Mouse (Mus musculus) cerebellum, adult (tissue): ENCODE results near the gene Gm14085.
A peak's percentile ranks its signal among the peaks of the same experiment; 100 is the strongest.

Experiments used
- ATAC-seq: cut with Nextera tagmentation; 2 replicates; pipeline ENCODE4 v1.9.2; 2017; ENCODE audit warnings: mild to moderate bottlenecking, moderate library complexity, mixed read lengths; ENCODE audit not compliant: insufficient number of reproducible peaks, low FRiP score, low TSS enrichment

Gene Gm14085

GRCm38 (mm10) chr2:122534671-122535070 is 49.9 kb downstream of the Gm14085 start:
- ATAC-seq: no peak

- ATAC-seq: no peak
These were observed 73.6 kb downstream of the Gm14085 start for GRCm38 (mm10) chr2:122558317-122558716.

DNA sequence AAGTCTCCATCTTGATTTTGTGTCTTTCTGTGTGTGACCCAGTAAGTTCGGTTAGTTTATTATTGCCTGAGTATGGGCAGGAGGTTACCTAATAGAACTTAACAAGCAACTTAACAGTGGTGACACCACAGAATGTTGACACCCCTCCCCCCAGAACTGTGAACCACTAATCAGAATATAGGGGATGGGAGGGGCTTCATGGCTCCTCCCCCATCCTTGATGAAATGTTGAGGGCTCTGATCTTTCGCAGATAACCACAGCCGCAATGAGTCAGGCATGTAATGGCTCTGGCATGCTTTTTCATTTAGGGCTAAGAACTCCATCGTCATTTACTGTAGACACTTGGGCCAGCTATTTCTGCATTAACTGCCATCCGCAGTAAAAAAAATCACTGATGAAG is 76.5 kb downstream of the Gm14085 start:
- no peak for ATAC-seq

DNA sequence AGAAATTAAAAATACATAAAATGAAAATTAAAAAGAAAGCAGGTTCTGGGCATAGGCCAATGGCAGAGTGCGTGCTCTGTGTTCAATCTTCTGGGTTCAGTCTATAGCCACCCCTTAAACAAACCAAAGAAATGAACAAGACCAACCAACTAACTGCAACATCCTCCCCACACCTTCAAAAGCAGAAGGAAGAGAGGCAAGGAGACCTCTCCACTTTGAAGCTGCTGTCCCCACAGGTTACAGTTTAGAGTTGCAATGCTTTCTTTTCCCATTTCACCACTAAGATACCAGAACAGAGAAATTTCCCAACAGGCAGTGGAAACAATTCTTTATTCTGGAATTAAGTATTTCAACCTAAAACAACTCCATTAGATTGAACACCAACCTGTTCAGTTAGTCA is 77.5 kb downstream of the Gm14085 start:
- ATAC-seq: no peak

DNA sequence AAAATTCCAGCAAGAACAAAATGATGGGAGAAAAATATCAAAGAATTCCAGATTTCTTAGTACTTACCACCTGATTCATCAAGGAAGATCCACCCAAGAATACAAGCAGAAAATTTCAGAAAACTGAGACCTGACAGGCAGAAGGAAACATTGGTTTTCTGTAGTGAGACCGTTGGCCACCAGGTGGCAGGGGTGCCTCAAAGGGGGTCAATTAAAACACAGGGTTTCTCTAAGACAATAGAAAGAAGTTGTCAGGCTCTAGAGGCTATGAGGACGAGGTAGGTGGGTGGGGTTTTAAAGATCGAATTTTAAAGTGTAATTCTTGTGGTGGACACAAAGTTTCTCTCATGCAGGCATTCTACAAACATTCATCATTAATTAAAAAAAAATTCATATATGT is 84.7 kb downstream of the Gm14085 start:
- 0 out of 2 replicates have a peak, but pooled peaks have one; percentile 49 for ATAC-seq

DNA sequence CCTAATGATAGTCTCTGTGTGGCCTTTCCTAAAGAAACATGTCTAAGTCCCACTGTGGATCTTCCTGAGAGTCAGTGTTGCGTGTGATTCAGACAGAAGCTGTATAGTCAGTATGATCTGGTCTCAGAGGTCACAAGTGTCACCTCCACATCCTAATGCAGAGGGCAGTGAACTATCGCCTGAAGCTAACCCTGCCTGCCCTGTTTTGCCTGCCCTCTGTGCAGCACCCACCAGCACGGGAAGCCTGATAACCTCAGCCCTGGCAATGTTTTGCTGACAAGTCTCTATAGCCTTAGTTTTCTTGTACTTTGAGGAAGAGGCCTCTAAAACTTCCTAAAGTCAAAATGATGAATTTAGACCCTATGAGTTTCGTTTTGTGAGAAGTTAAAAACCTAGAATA is 85.7 kb downstream of the Gm14085 start:
- ATAC-seq: no peak

DNA sequence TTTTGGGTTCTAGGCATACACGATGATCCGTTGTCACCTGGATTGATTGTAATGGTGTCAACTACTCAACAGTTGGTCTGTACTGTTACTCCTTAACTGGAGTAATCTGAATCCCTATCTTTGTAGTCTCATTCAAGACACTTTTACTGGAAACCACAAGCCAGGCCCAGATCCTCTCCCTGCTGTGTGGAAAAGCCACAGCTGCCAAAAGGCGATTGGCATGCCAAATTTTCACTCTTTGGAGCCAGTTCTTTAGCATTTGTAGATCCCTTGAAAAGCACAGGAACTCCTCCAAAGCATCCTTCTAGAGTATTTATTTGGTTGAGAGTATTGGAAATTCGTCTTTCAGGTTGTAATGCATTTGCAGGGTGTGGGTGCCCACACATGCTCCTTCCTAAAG is 86.6 kb downstream of the Gm14085 start:
- ATAC-seq: no peak

GRCm38 (mm10) chr2:122572438-122572837 is 87.7 kb downstream of the Gm14085 start:
- no peak for ATAC-seq

- no peak for ATAC-seq
These were observed 90.7 kb downstream of the Gm14085 start for GRCm38 (mm10) chr2:122575470-122575869.

GRCm38 (mm10) chr2:122576295-122576694 is 91.6 kb downstream of the Gm14085 start:
- ATAC-seq: no peak

- no peak for ATAC-seq
These were observed 92.6 kb downstream of the Gm14085 start for GRCm38 (mm10) chr2:122577316-122577715.
